Mouse (Mus musculus): Measurements from ENCODE around the gene Spata20.

Gene Spata20

GRCm38 (mm10) chr11:94486001-94486400 lies at the start of gene Spata20:
Spata20 (minus strand) TSS chr11:94486179.
- peak; percentile 68 for DNase-seq (ENCODE audit: low spot score)

- DNase-seq (ENCODE audit: low spot score), result no peak
Observed at GRCm38 (mm10) chr11:94533171-94533570, 47.2 kb upstream of the Spata20 start.

- no peak for DNase-seq (ENCODE audit: low spot score)
Observed at GRCm38 (mm10) chr11:94528879-94529278, 42.9 kb upstream of the Spata20 start.

- DNase-seq (ENCODE audit: low spot score), result no peak
Observed at GRCm38 (mm10) chr11:94526171-94526879, 40.3 kb upstream of the Spata20 start.

GRCm38 (mm10) chr11:94521219-94521843 lies 35.4 kb upstream of the Spata20 start, which contains the start of gene Mycbpap:
Mycbpap (minus strand) TSS chr11:94521742.
- peak; percentile 49 for DNase-seq (ENCODE audit: low spot score)

- no peak for DNase-seq (ENCODE audit: low spot score)
Observed at GRCm38 (mm10) chr11:94513452-94513851, 27.5 kb upstream of the Spata20 start.

- no peak for DNase-seq (ENCODE audit: low spot score)
Observed at GRCm38 (mm10) chr11:94508976-94509375, 23.0 kb upstream of the Spata20 start.

- DNase-seq (ENCODE audit: low spot score), result no peak
Observed at GRCm38 (mm10) chr11:94501482-94501881, 15.5 kb upstream of the Spata20 start.

GRCm38 (mm10) chr11:94500362-94500761 lies 14.4 kb upstream of the Spata20 start:
- DNase-seq (ENCODE audit: low spot score), result no peak

GRCm38 (mm10) chr11:94499661-94500152 lies 13.7 kb upstream of the Spata20 start, which contains the start of gene Epn3:
Epn3 (minus strand) TSS chr11:94499974.
- DNase-seq (ENCODE audit: low spot score), result peak; percentile 29

- no peak for DNase-seq (ENCODE audit: low spot score)
Observed at GRCm38 (mm10) chr11:94499035-94499434, 13.1 kb upstream of the Spata20 start.

GRCm38 (mm10) chr11:94498093-94498996 lies 12.4 kb upstream of the Spata20 start:
- peak; percentile 73 for DNase-seq (ENCODE audit: low spot score)

GRCm38 (mm10) chr11:94495415-94495814 lies 9.4 kb upstream of the Spata20 start:
- DNase-seq (ENCODE audit: low spot score), result no peak

GRCm38 (mm10) chr11:94491749-94492099 lies 5.7 kb upstream of the Spata20 start:
- no peak for DNase-seq (ENCODE audit: low spot score)

GRCm38 (mm10) chr11:94491035-94491748 lies 5.2 kb upstream of the Spata20 start:
- DNase-seq (ENCODE audit: low spot score), result peak; percentile 41

GRCm38 (mm10) chr11:94489745-94490144 lies 3.8 kb upstream of the Spata20 start:
- DNase-seq (ENCODE audit: low spot score), result peak; percentile 33

GRCm38 (mm10) chr11:94488767-94489533 lies 3.0 kb upstream of the Spata20 start:
- no peak for DNase-seq (ENCODE audit: low spot score)

GRCm38 (mm10) chr11:94485223-94485622 lies 756 bp downstream of the Spata20 start:
- DNase-seq (ENCODE audit: low spot score), result no peak

GRCm38 (mm10) chr11:94484636-94485035 lies 1.3 kb downstream of the Spata20 start:
- no peak for DNase-seq (ENCODE audit: low spot score)

- no peak for DNase-seq (ENCODE audit: low spot score)
Observed at GRCm38 (mm10) chr11:94483921-94484320, 2.1 kb downstream of the Spata20 start.

GRCm38 (mm10) chr11:94483436-94483835 lies 2.5 kb downstream of the Spata20 start:
- no peak for DNase-seq (ENCODE audit: low spot score)
